Mouse (Mus musculus) CH12.LX (cell line): Measurements from ENCODE around the gene Stard13. TPM values are rescaled to one million over a fixed set of nuclear protein-coding genes. Genes with fewer than 3 reads are reported as not detected.

Experiments used
- DNase-seq: peaks from one replicate; pipeline ENCODE4 v3.0.0-alpha.2; 2013; ENCODE audit errors: extremely low read depth
- H3K27ac ChIP-seq: 2 replicates; pipeline ENCODE4 v1.5.1; 2012; ENCODE audit warnings: low read depth, mild to moderate bottlenecking, control low read depth, moderate library complexity; ENCODE audit not compliant: insufficient read depth
- H3K27me3 ChIP-seq: replicated peaks from 2 replicates; pipeline ENCODE3; 2012; ENCODE audit warnings: inconsistent platforms
- H3K36me3 ChIP-seq, 2 experiments: replicated peaks in 1 of 2; 2 replicates each; pipeline versions ENCODE3 to v1.6.1; 2012; ENCODE audit warnings: inconsistent platforms in 1 of 2, low read length in 1 of 2, mild to moderate bottlenecking in 1 of 2, mixed read lengths in 1 of 2, moderate library complexity in 1 of 2; ENCODE audit not compliant: control insufficient read depth in 1 of 2, insufficient read depth in 1 of 2
- H3K4me1 ChIP-seq, 2 experiments: 2 replicates each; pipeline ENCODE4 v1.6.1; 2012; ENCODE audit warnings: inconsistent platforms in 1 of 2, moderate library complexity in 1 of 2; ENCODE audit not compliant: insufficient read depth in 2 of 2, control insufficient read depth in 1 of 2
- H3K4me2 ChIP-seq: 2 replicates; pipeline ENCODE4 v1.6.1; 2012; ENCODE audit warnings: low read depth, mild to moderate bottlenecking, control low read depth; ENCODE audit not compliant: poor library complexity, insufficient read depth, severe bottlenecking
- H3K4me3 ChIP-seq, 3 experiments: fragments of 150-350 bp in 1 of 3; sonication (generic) in 1 of 3; replicated peaks in 1 of 3; 2 replicates each; pipeline versions ENCODE3 to v1.5.1; 2011 to 2012; ENCODE audit warnings: low read depth in 2 of 3, low read length in 2 of 3, mild to moderate bottlenecking in 2 of 3, moderate library complexity in 2 of 3, control low read depth in 1 of 3, improper control_type of control experiment in 1 of 3, inconsistent platforms in 1 of 3, mixed read lengths in 1 of 3; ENCODE audit not compliant: poor library complexity in 1 of 3
- H3K79me2 ChIP-seq: replicated peaks from 2 replicates; pipeline ENCODE4 v1.6.1; 2012; ENCODE audit warnings: mild to moderate bottlenecking, moderate library complexity; ENCODE audit not compliant: control insufficient read depth, poor library complexity, insufficient read depth, severe bottlenecking; ENCODE audit errors: extremely low read depth
- H3K9ac ChIP-seq: 2 replicates; pipeline ENCODE4 v1.6.1; 2012; ENCODE audit warnings: low read depth, mild to moderate bottlenecking, control low read depth, moderate library complexity; ENCODE audit not compliant: insufficient read depth
- H3K9me3 ChIP-seq: replicated peaks from 2 replicates; pipeline ENCODE3; 2012; ENCODE audit warnings: low read length, inconsistent platforms, mixed read lengths
- BHLHE40 ChIP-seq: IDR thresholded peaks from 2 replicates; pipeline ENCODE4 v1.6.1; 2011; ENCODE audit warnings: mild to moderate bottlenecking, low read depth, low read length, improper control_type of control experiment
- CHD2 ChIP-seq: IDR thresholded peaks from 2 replicates; pipeline ENCODE4 v1.6.1; 2011; ENCODE audit warnings: low read length, improper control_type of control experiment
- EP300 ChIP-seq: IDR thresholded peaks from 2 replicates; pipeline ENCODE4 v1.6.1; 2011; ENCODE audit warnings: low read length, improper control_type of control experiment
- GABPA ChIP-seq: IDR thresholded peaks from 2 replicates; pipeline ENCODE4 v1.6.1; 2012; ENCODE audit warnings: low read depth, low read length, improper control_type of control experiment, inconsistent platforms; ENCODE audit not compliant: insufficient replicate concordance
- JUN ChIP-seq: IDR thresholded peaks from 2 replicates; pipeline ENCODE4 v1.6.1; 2011; ENCODE audit warnings: low read depth, mild to moderate bottlenecking, low read length, improper control_type of control experiment, moderate library complexity; ENCODE audit not compliant: insufficient read depth
- JUND ChIP-seq: conservative IDR thresholded peaks from 2 replicates; pipeline ENCODE4 v1.6.1; 2011; ENCODE audit warnings: low read depth, low read length, improper control_type of control experiment
- KAT2A ChIP-seq: IDR thresholded peaks from 2 replicates; pipeline ENCODE4 v1.6.1; 2012; ENCODE audit warnings: low read length, improper control_type of control experiment, inconsistent platforms; ENCODE audit not compliant: insufficient replicate concordance
- MYC ChIP-seq: IDR thresholded peaks from 2 replicates; pipeline ENCODE4 v1.6.1; 2011; ENCODE audit warnings: low read depth, mild to moderate bottlenecking, improper control_type of control experiment, low read length
- NELFE ChIP-seq: IDR thresholded peaks from 2 replicates; pipeline ENCODE4 v1.6.1; 2011; ENCODE audit warnings: low read depth, low read length, improper control_type of control experiment
- PAX5 ChIP-seq: IDR thresholded peaks from 2 replicates; pipeline ENCODE4 v1.6.1; 2012; ENCODE audit warnings: low read length, inconsistent platforms, mixed read lengths
- POLR2A ChIP-seq: IDR thresholded peaks from 2 replicates; pipeline ENCODE4 v1.6.1; 2011; ENCODE audit warnings: low read depth, mild to moderate bottlenecking, improper control_type of control experiment, low read length
- RCOR1 ChIP-seq: conservative IDR thresholded peaks from 2 replicates; pipeline ENCODE4 v1.6.1; 2012; ENCODE audit warnings: low read depth, mild to moderate bottlenecking, inconsistent platforms, low read length, improper control_type of control experiment
- TBP ChIP-seq: conservative IDR thresholded peaks from 2 replicates; pipeline ENCODE4 v1.6.1; 2011; ENCODE audit warnings: low read depth, low read length, improper control_type of control experiment
- UBTF ChIP-seq: IDR thresholded peaks from 2 replicates; pipeline ENCODE4 v1.6.1; 2012; ENCODE audit warnings: low read depth, mild to moderate bottlenecking, inconsistent platforms, low read length, improper control_type of control experiment, moderate library complexity
- ZC3H11A ChIP-seq: IDR thresholded peaks from 2 replicates; pipeline ENCODE4 v1.6.1; 2012; ENCODE audit warnings: low read depth, mild to moderate bottlenecking, inconsistent platforms, low read length, improper control_type of control experiment
- dilution Hi-C: fragments of 300-500 bp; cut with MboI; formaldehyde crosslinking; loops from 2 replicates; pipeline ENCODE4 v1.14.3; 2020; ENCODE audit warnings: low sequenced_read_pairs; ENCODE audit not compliant: extremely low pct_unique_long_range_greater_than_20kb, extremely low pct_ligation_motif_present
- in situ Hi-C: fragments of 300-500 bp; cut with MboI; formaldehyde crosslinking; loops from 3 replicates; pipeline ENCODE4 v1.14.3; 2019; ENCODE audit warnings: low sequenced_read_pairs, low pct_ligation_motif_present, low pct_unique_long_range_greater_than_20kb, mixed read lengths
- polyA plus RNA-seq: library from polyadenylated mRNA; unstranded; fragments of >175 nt; gene quantifications from 2 replicates; pipeline ENCODE4 v1.2.1, GENCODE M21; 2012; ENCODE audit warnings: low read depth; ENCODE audit not compliant: insufficient read length
- total RNA-seq, 2 experiments: library from RNA; depleted of rRNA; stranded (reverse); fragments of 300-350 nt in 1 of 2; fragments of >200 nt in 1 of 2; gene quantifications; 2 replicates each; pipeline ENCODE4 v1.2.3; 2012 to 2014

The Stard13 gene
- total and polyA plus RNA-seq, 3 experiments = 33.5 to 154 (median 73.6) TPM

DNA sequence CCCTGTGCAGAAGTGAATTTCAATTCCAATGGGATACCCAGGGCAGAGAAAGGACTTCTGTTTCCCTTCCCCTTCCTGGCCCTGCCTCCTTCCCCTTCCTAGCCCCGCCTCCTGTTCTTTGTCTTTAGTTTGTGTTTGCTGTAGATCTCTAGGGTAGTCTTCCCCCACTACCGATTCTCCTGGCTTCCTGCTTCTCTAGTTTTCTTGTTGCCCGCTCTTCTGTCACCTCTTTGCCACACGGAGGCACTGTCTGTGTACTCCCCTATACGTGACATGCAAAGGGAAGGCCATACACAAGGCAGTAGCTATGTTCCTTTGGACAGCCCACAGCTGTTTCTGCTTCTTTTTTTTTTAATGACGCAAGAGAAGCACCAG, 176.7 kb downstream of the Stard13 start:
- dilution Hi-C loops = no loop called here
- H3K4me1 ChIP-seq = no peaks in the 10 kb centered on the region
- TF ChIP-seq TBP = no peak
- TF ChIP-seq KAT2A = no peak
- no peak for TF ChIP-seq JUN
- no peak for TF ChIP-seq JUND
- TF ChIP-seq BHLHE40 = no peak
- no peak for TF ChIP-seq PAX5
- no peak for TF ChIP-seq CHD2
- no peak for TF ChIP-seq RCOR1
- no peak for TF ChIP-seq UBTF
- no peak for TF ChIP-seq POLR2A
- TF ChIP-seq NELFE = no peak
- TF ChIP-seq, all 38 proteins: peak for 0
- H3K79me2 ChIP-seq = 0 out of 2 replicates have a peak, but pooled peaks cover 2% of the 10 kb centered on the region
- no peak overlapping the region for H3K4me3 ChIP-seq
- no peak for DNase-seq
- H3K36me3 ChIP-seq = peaks cover 86 to 100% of the 10 kb centered on the region in 2 experiments
- H3K9me3 ChIP-seq = peaks cover 10% of the 10 kb centered on the region
- H3K4me2 ChIP-seq = no peak overlapping the region
- no peak overlapping the region for H3K27ac ChIP-seq
- in situ Hi-C loops = no loop called here
- no peaks in the 10 kb centered on the region for H3K27me3 ChIP-seq
- no peak overlapping the region for H3K9ac ChIP-seq

DNA sequence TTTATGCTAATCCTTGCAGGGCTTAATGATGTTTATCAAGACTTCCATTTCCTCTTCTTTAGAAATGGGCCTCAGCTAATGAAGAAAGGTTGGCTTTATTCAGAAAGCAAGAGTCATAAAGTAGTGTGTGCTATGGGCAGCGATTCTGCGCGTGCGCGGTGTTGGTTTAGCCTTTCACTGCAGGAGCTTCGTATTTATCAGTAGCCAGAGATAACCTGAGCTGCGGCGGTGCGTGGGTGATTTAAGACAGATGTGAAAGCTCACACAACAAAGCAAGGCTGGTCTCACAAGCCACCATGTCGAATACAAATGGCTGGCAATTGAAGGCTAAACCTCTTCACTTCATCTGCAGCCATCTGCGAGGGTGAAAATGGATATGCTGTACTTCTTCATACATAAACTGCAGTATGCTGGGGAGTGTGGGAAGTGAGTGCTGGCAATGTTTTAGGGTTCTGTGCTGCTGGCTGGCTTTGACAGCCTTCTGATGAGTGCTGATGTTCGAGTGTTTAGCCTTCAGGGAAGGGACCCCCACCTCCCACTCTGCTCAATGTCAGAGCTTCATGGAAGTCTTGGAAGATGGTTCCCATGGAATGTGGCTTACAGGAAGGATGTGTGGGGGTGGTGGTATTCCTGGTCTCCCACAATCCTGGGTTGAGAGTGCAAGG, 177.2 kb downstream of the Stard13 start:
- dilution Hi-C loops (no loop called here), in situ Hi-C loops (no loop called here)
- H3K9ac ChIP-seq = no peak overlapping the region
- H3K4me1 ChIP-seq = no peaks in the 10 kb centered on the region
- no peaks in the 10 kb centered on the region for H3K27me3 ChIP-seq
- no peak overlapping the region for H3K27ac ChIP-seq
- H3K4me2 ChIP-seq = no peak overlapping the region
- peaks cover 82 to 99% of the 10 kb centered on the region in 2 experiments for H3K36me3 ChIP-seq
- H3K79me2 ChIP-seq = 0 out of 2 replicates have a peak, but pooled peaks cover 2% of the 10 kb centered on the region
- no peak for DNase-seq
- peaks cover 9% of the 10 kb centered on the region for H3K9me3 ChIP-seq
- no peak overlapping the region for H3K4me3 ChIP-seq
- no peak for TF ChIP-seq KAT2A
- no peak for TF ChIP-seq MYC
- TF ChIP-seq BHLHE40 = no peak
- TF ChIP-seq RCOR1 = no peak
- TF ChIP-seq EP300 = no peak
- no peak for TF ChIP-seq ZC3H11A
- TF ChIP-seq CHD2 = no peak
- no peak for TF ChIP-seq GABPA
